Mouse (Mus musculus): ENCODE measurements around the gene Pcca.

- TF ChIP-seq HCFC1 (IDR thresholded peaks at IDR 0.05; ENCODE audit: borderline replicate concordance, insufficient read depth, low read length) (no peak), ZC3H11A (IDR thresholded peaks at IDR 0.05; ENCODE audit: borderline replicate concordance, low read depth, low read length) (no peak), ZNF384 (IDR thresholded peaks at IDR 0.05; ENCODE audit: low read depth, low read length) (no peak), CHD2 (IDR thresholded peaks at IDR 0.05; ENCODE audit: low read depth, low read length) (no peak), MAFK (IDR thresholded peaks at IDR 0.05; ENCODE audit: insufficient read depth, low read depth, low read length) (no peak)
These were observed 25.1 kb upstream of the Pcca start for GRCm38 (mm10) chr14:122509058-122509457.

Measured in ES-E14 (cell line).